Mouse (Mus musculus) G1E (cell line): Measurements from ENCODE around the gene Kansl2.

Source experiments
- CTCF ChIP-seq: IDR thresholded peaks from 2 replicates; pipeline ENCODE4 v1.5.1; 2012; ENCODE audit warnings: low read depth, low read length, inconsistent platforms, mixed read lengths
- GATA1 ChIP-seq: IDR thresholded peaks from 2 replicates; pipeline ENCODE4 v1.6.1; 2012; ENCODE audit warnings: borderline replicate concordance, low read length, inconsistent platforms, mixed read lengths
- POLR2AphosphoS5 ChIP-seq: IDR thresholded peaks from 2 replicates; pipeline ENCODE4 v1.6.1; 2012; ENCODE audit warnings: low read depth, low read length, inconsistent platforms; ENCODE audit not compliant: insufficient replicate concordance
- TAL1 ChIP-seq: conservative IDR thresholded peaks from 2 replicates; pipeline ENCODE4 v1.6.1; 2012; ENCODE audit warnings: low read depth, low read length, inconsistent platforms, mixed read lengths

GRCm38 (mm10) chr15:98546843-98547242 lies 12.8 kb upstream of the Kansl2 start:
- no peak for TF ChIP-seq GATA1
- TF ChIP-seq CTCF: no peak
- no peak for TF ChIP-seq TAL1
- no peak for TF ChIP-seq POLR2AphosphoS5
